Mouse (Mus musculus): ENCODE results near the gene Npl.
A peak's percentile ranks its signal among the peaks of the same experiment; 100 is the strongest.
"Not testable (repeated sequence)": the region's sequence is repeated elsewhere in the genome, so short reads cannot be mapped to it uniquely, and the experiment has no call there.

The Npl gene

DNA sequence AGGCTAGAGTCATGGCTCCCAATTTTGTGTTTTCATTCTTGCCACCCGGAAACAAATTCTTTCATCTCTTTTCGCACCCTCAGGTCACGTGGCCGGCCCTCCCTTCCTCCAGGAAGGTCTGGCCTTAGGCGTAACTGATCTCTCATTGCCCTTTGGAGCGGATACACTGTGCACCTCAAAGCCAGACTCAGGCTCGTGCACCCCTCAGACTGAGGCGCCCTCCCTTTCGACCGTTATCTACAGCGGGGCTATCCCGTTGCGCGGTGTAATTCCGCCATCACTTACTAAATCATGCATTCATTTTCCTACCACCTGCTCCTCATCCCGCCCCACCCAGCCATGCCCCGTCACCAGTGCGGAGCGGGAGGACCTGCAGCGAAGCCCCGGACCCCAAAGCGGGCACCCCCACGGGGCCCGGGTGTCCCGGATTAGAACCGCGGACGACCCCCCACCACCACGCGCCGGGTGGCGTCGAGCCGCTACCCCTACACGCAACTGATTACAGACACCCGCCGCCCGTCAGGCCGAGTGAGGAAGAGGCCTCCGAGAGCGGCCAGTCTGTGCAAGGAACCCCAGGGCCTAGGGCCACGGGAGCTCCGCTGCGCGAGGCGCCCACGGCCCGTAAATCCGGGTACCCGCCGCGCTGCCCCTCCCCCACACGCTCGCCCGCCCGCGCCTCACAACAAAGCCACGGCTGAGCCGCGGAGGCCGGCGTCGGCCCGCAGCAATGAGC is 62.9 kb downstream of the Npl start:
- peak; percentile 88 for DNase-seq

DNA sequence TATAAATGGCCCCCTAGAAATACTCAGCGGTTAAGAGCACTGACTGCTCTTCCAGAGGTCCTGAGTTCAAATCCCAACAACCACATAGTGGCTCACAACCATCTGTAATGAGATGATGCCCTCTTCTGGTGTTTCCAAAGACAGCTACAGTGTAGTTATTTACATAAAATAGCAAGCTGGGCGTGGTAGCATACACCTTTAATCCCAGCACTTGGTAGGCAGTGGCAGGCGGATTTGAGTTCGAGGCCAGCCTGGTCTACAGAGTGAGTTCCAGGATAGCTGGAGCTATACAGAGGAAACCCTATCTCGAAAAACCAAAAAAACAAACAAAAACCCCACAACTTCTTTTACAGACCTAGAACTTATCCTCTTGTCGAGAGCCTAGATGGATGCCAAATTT is 63.7 kb downstream of the Npl start:
- not testable (repeated sequence) for DNase-seq

DNA sequence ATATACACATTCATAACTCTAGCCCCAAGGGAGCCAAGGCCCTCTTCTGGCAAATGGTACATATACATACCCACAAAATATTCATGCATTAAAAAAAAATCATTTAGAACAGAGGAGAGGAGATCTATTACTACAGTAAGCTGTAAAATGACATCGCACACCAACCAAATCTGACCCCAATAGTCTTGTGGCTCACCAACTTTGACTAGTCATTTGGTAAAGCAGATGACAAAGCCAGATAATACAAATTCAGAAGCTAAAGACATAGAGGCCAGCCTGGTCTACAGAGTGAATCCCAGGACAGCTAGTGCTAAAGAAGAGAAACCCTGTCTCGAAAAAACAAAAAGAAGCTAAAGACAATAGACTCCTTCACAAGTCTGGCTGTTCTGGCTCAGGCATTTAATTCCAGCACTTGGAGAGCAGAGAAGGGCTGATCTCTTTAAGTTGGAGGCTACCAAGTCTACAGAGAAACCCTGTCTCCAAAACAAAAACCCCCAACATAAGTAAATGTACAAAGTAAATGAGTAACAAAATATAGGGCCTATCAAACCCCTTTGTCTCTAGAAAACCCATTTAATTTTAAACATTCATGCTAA is 64.5 kb downstream of the Npl start:
- DNase-seq: no peak

DNA sequence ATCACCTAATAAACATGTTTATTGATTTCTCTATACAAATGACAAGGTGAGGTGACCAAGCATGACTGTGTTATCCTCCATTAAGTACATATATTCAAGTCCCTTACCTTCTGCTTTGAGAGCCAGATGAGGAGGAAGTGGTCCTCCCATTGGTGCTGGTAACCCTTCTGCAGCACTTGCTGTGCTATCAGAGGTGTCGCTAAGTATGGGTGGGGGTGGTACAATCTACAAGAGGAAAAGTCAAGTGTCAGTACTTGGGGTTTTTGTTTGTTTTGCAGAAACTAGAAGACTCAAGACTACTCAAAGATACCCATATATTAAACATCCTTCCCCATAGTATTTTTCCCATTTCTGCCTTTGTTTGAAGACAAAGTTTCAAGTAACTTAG is 68.8 kb downstream of the Npl start:
- no peak for DNase-seq

DNA sequence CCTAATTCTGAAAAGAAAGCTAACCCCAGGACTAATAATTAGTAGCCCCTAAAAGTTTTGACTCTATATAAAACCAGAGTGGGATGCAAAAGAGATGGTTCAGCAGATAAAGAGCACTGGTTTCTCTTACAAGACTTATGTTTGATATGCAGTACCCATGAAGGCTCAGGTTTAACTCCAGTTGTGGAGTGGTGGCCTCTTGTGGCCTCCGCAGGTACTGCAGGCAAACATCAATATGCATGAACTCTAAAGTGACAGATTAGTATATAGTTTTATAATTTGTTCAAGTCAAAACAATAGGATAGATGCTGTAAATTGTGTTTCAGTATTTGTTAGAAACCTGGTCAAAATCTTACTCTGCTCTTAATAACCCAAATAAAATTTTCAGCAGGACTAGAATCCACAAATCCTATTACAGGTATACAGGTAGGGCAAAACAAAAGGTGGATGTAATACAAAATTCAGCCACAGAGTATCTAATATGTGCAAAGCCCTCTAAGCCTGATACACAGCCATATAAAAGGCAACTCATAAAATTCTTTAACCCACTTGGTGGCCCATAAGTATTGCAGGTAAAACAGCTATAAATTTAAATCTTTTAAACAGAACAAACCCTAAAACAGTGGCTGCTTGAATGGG is 69.3 kb downstream of the Npl start:
- peak; percentile 76 for DNase-seq

DNA sequence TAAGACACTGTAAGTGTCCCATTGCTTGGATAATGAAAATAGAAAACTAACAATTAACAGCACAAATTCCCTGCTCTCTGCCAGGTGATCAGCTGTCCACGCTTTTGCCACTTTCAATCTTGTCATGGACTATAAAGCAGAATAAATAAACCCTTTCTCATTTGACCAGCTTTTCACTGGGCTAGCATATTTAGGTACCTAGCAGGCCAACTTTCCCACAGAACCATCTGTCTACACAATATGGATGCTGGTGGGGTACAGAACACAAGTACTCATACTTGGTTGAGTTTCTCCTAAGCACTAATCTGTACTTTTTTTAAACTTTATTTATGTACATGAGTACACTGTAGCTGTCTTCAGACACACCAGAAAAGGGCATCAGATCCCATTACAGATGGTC is 70.5 kb downstream of the Npl start:
- no peak for DNase-seq

DNA sequence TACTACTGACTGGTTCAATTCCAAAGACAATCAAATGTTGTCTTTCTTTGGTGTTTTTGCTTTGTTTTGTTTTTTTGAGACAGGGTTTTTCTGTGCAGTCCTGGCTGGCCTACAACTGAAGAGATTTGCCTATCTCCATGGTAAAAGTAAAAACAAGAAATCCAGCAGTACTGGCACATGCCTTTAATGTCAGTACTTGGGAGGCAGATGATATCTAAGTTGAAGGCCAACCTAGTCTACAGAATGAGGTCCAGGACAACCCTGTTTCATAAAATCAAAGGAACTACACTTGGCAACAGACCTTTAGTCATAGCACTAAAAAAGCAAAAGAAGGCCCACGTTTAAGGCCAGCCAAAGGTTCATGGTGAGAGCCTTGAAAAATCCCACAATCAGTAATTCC is 88.0 kb downstream of the Npl start:
- DNase-seq: no peak

DNA sequence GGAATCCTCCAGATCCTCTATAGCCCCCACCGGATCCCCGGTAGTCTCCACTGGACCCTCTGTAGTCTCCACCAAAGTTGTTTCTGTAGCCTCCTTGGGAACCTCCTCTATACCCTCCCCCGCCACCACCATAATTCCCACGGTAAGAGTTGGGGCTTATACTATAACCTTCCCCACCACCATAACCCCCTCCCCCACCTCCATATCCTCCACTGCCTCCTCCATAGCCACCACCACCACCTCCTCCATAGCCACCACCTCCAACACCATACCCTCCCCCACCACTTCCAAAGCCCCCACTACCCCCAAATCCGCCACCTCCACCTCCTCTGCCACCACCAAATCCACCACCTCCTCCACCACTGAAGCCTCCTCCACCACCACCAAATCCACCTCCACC is 93.7 kb downstream of the Npl start:
- no peak for DNase-seq

DNA sequence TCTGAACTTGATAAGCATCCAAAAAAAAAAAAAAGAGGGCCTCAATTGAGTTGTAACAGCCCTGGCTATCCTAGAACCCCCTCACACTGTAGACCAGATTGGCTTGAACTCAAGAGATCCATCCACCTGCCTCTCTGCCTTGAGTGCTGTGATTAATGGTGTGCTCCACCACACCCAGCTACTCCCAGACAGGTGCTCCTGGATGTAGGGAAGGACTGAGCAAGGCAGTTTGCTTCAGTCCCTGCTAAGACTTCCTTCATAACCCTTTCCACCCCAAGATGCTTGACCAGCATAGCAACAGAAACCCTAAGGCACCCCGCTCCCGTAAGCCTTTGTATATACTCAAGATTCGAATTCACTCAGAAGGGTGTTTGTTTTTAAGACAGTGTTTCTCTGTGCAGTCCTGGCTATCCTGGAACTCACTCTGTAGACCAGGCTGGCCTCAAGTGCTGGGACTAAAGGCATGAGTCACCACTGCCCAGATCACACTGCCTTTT is 96.7 kb downstream of the Npl start:
- DNase-seq: no peak
